Mouse (Mus musculus) monocyte, adult 5-6 weeks (primary cell): ENCODE results near the gene Olig1. TPM values are rescaled to one million over a fixed set of nuclear protein-coding genes. Genes with fewer than 3 reads are reported as not detected.

ENCODE experiments used
- ATAC-seq: fragments of 153-309, 156-312 bp; replicated peaks from 2 replicates; pipeline ENCODE4 v1.8.0; 2017; ENCODE audit warnings: mild to moderate bottlenecking; ENCODE audit not compliant: low TSS enrichment, insufficient number of reproducible peaks, severe bottlenecking, poor library complexity, low FRiP score
- total RNA-seq: library from RNA; stranded (forward); fragments of 200-1000, 200-491, 200-594 nt; gene quantifications from 3 replicates; pipeline ENCODE4 v1.2.3, GENCODE M21; 2017

The Olig1 gene
- total RNA-seq, 1 experiment from 2014 or later = not detected

DNA sequence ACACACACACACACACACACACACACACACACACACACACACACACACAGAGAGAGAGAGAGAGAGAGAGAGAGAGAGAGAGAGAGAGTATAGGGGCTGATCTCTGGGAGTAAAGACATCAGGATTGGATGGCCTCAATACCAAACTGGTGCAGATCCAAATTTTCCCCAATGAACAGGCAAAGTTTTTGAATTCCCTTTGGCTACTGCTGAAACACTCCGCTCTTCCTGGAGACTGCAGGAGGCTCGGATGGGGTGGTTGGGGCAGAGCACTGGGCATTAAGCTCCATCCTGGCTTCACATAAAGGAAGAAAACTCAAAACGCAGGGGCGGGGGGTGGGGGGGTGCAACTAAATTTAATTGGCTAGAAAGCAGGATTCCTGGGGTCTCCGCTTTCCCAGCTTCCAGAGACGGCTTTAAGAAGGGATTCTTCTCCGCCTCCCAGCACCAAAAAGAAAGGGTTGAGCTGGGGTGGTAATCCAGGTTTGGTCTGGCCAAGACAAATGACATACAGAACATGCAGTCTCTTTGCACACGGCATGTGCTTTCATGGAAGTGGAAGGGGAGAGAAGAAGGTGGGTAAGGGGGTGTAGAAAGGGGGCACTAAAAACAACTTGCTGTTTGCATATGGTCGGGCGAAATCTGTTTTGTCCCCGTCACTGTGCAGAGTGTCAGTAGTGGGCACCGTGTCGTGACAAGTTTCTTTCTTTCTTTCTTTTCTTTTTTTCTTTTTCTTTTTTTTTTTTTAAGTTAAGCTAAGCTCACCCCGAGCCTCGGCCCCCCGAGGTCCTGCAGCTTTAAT is 31.3 kb downstream of the Olig1 start:
- ATAC-seq = no peak

DNA sequence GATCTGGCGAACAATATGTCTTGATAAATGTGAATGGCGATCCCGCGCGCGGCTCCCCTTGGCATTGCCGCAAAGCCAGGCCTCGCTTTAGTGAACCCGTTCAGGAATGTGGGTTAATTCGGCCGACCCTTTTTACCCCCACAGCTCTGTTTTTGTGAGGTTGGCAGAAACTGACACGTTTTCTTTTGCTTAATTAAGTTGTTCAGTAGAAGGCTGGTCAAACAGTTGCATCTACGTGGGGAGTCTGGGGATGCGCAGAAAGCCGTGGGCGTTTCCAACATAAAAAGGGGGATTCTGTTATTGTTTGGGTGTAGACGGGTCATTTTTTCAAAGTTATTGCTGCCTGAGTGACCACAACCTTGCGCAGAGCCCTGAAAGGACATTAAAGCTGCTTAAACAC is 31.9 kb downstream of the Olig1 start:
- ATAC-seq = no peak

DNA sequence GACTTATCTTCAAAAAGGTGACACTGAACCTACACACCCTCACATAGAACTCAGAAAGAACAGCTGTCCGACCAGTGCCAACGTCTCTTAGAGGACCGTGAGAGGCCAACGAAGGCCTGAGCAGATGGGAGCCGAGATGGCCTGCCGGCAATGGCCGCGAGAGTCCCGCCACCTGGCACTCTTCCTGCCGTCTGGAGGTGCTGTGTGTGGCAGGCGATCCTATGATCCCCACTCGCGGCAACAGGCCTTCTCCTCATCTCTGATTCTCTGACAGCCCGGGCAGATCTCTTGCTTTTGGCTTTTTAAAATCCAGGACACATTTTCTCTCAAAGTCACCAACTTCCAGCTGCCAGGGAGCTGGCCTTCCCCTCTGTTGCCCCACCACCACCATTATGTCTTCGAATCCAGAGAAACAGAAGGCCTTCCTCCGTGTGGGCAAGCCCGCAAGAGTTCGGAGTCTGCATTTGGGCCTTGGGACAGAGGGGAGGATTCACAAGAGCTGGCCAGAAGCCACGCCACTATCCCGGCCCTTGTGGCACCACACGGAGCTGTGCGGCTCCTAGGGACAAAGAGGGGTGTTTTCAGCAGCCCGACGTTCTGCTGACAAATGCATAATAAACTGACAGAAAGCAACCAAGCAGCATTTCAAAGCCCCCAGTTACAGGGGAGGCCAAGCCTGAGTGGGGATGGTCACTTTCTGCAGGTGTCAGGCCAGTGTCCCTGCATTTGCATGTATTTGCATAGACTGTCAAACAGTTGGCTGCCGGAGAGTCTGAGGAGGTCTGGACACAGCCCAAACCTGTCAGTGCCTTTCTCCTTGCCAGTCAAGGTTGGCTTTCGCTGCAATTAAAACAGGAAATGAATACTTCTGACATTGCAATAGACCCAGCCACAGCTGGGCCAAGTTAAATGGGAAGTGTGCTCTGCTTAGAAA is 34.5 kb downstream of the Olig1 start:
- no peak for ATAC-seq

DNA sequence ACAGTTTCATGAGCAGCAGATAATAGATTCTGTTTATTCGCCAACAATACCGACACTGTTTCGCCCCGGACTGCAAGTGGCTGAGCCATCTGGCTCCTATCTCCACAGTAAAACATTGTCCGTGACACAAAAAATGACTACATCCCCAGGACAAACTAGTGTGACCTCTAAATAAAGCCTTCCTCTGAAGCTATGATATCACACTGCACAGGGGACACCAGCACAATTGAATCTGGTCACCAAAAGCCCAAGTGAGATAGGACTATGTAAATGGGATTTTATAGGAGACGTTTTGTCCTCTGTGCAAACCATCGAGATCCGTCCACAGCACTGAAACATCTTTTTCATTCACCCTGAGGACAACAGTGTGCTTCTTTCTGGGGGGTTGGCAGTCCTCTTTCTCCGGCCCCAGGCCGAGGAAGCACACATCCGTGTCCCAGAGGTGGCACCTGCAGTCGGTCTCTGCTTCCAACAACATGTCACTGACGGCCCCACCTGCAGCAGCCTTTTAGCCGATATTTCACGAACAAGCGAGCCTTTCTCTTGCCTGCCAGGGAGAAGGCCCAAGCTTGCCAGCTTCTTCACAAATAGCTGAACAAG is 36.0 kb downstream of the Olig1 start:
- ATAC-seq = no peak

DNA sequence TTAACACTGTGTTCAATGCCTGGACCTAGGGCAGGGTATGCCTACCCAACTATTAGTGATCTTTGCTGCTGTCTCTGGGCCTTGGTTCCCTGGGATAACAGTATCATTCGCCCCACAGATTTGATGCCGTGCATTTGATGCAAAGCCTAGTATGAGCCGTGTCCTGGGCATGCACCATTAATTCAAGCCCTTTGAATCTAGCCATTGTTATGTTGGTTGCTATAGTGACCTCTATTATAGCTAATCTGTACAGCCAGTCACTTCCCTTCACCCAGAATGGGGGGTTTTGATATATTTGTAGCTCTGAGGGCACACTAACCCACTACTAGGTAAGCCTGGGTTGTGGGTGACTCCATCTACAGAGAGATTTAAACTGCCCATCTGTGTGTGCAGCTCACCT is 40.3 kb downstream of the Olig1 start:
- ATAC-seq = no peak

DNA sequence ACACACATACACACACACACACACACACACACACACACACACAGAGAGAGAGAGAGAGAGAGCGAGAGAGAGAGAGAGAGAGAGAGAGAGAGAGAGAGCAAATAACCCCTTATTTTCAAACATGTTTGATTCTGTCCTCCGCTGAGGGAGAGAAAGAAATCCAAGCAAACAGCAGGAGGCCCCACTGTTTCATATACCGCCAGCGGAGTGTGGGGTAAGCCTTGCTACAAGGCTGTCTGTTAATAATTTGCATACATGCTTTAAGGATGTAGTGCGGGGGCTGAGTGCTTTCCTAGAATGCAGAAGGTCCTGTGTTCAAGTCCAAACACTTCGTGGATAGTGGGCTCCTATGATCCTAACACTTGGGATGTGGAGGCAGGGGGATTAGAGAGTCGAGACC is 43.3 kb downstream of the Olig1 start:
- no peak for ATAC-seq

DNA sequence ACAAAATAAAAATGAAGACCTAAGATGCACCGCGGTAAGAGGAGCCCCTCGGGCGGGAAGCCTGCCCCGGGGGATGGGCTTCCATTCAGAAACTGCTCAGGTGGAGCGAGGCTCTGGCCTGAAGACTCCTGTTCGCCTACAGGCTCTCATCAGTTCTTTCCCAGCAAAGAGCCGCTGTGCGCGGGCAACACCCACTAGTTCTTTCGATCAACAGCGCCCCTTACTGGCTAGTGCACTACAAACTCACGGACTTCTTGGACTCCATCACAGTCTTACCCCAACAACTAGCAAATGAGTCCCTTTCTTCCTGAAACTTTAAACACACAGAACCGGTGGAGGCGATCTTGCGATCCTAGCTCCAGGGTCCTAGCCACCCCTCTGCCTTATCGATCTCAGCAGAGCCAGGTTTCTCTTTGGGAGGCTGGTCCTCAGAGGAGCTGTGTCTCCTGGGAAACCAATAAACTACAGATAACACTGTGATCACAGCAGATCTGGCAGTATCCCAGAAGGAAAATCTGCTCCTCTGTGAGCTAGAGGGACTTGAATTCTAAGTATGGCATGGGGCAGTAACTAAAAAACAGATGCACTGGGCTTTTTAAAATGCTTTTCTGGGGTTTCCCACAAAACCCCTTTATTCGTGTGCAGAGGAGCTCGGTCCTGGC is 44.7 kb downstream of the Olig1 start:
- peak; percentile 75 for ATAC-seq

DNA sequence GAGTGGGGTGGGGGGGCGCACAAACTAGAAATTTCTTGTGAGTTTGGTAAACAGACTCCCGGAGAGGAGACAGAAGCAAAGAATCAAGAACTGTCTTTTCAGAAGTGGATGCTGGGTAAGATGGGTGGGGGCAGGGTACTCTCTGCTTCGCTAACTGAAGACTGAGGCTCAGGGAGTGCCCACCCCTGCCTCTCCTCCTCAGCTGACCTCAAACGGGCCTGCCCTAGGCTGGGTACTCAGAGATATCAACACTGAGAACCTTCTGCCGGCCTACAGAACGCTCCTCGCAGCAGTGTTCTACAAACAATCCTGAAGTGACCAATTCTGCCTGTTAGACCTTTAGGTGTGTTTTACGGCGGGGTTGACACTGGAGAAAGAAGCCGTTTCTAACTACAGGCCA is 50.6 kb downstream of the Olig1 start:
- no peak for ATAC-seq

DNA sequence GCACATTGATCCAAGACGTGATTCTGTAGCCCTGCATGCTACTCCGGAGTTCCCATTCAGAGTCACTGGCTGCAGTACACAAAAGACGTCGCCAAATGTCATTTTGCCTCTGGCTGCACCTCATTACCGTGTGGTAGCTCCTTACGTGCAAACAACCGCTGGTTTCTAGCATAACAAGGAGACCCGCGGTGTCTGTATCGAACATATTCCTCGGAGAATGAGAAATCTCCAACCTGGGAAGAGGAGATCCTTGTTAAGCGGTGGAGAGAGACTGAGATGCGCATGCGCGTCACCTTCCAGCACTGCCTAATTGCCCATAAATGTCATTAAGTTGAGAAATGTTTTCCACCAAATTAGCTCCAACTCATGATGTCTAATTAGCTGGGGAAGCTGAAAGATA is 51.0 kb downstream of the Olig1 start:
- ATAC-seq = no peak

Other genes with a start within 250 kb of the Olig1 start
- 135 to 183 TPM (median 160 TPM) in 3 replicates for gene Paxbp1, start 225.2 kb upstream of the Olig1 start, total RNA-seq
- 2.3 TPM in 1 of 3 replicates, not detected in the others for gene 4932438H23Rik, start 174.7 kb upstream of the Olig1 start, total RNA-seq
- gene Olig2, start 44.3 kb upstream of the Olig1 start, total RNA-seq = not detected in 3 replicates
- gene Ifnar2, start 103.0 kb downstream of the Olig1 start, total RNA-seq = 188 to 243 TPM (median 214 TPM) in 3 replicates
- not detected in 3 replicates for gene Gm21970, start 121.9 kb downstream of the Olig1 start, total RNA-seq
- gene Il10rb, start 136.4 kb downstream of the Olig1 start, total RNA-seq = 86.7 to 144 TPM (median 102 TPM) in 3 replicates
- gene Ifnar1, start 215.5 kb downstream of the Olig1 start, total RNA-seq = 91.0 to 131 TPM (median 108 TPM) in 3 replicates